Mouse (Mus musculus): Measurements from ENCODE around the gene Nudt19.
"Not testable (repeated sequence)": the region's sequence is repeated elsewhere in the genome, so short reads cannot be mapped to it uniquely, and the experiment has no call there.

Gene Nudt19

DNA sequence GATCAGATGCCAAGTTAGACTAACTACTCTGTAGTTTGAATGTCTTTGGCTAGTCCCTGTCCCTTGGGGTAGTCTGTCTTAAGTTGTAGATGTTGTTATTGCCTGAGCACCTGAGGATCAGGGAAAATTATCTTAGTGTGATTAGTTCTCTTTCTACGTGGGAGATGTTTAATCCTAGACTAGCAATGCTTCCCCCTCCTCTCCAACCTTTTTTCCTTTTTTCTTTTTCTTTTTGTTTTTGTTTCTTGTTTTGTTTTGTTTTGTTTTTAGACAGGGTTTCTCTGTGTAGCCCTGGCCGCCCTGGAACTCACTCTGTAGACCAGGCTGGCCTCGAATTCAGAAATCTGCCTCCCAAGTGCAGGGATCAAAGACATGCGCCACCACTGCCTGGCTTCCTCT lies at the start of gene Nudt19:
Gene Nudt19, minus strand, starts transcription at position 100 of the 399 bp plus-strand sequence.
- DNase-seq (ENCODE audit: low read depth, low spot score), result no peak

GRCm38 (mm10) chr7:35602766-35603165 lies 46.7 kb upstream of the Nudt19 start:
- DNase-seq (ENCODE audit: low read depth, low spot score), result no peak

DNA sequence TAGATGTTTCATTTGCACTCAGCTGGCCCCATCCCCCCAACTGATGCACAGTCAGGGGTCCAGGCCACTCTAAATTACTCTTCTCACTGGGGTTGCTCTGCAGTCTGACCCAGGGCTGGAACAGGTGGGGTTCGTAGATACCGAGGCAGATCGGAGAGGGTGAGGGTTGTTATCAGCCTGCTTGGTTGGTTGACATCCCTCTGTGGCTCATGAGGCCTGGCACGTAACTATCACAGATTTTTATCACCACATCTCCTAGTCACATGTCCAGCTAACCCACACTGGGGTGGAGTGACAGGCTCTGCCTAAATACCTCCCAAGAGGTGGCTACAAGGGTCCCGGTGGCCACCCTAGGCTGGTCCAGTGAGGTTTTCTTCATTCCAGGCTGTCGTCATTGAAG lies 45.0 kb upstream of the Nudt19 start:
- no peak for DNase-seq (ENCODE audit: low read depth, low spot score)

DNA sequence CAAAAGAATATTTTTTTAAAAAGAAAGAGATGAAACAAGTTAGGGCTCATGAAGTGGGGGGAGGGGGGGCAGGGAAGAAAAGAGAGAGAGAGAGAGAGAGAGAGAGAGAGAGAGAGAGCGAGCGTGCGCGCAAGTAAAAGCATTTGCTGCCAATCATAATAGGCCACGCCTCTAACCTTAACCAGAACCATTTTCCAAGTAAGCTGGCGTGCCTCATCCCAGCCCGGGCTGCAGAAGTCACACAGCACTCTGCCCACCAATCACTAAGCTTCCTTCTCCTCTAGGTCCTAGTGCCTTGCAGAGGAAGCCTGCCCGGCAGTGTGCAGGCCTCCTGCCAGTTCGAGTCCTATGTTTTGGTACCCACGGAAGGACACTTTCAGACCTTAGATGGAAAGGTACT lies 43.9 kb upstream of the Nudt19 start:
- DNase-seq (ENCODE audit: low read depth, low spot score), result peak; percentile 52

DNA sequence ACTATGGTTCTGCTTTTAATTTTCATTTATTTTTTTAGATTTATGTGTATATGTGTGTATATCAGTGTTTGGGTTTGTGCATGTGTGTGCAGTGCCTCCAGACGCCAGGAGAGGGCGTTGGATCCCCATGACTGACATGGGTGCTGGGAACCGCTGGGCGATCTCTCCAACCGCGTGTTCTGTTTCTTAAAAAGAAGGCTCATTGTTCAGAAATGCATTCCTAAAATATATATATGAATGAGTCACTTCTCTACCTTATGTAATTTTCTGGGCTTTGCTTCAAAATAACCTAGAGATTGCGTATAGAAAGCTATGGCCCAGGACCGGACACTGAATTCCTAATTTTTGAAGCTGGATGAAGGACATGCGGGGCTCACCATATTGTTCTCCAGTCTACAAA lies 43.4 kb upstream of the Nudt19 start:
- DNase-seq (ENCODE audit: low read depth, low spot score), result peak; percentile 72

DNA sequence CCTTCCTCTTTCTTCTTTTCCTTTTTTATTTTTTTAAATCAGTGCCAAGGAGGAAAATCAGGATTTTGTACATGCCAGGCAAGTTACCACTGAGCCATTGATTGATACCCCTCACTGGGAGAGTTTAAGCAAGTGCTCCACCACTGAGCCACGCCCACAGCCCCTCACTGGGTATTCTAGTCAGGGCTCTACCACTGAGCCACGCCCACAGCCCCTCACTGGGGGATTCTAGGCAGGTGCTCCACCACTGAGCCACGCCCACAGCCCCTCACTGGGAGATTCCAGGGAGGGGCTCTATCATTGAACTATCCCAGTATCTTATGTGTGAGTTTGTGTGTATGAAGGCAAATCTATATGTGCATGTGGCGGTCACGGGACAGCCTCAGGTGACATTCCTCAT lies 38.2 kb upstream of the Nudt19 start:
- DNase-seq (ENCODE audit: low read depth, low spot score), result peak; percentile 59

GRCm38 (mm10) chr7:35590731-35591191 lies 34.7 kb upstream of the Nudt19 start:
- DNase-seq (ENCODE audit: low read depth, low spot score), result no peak

DNA sequence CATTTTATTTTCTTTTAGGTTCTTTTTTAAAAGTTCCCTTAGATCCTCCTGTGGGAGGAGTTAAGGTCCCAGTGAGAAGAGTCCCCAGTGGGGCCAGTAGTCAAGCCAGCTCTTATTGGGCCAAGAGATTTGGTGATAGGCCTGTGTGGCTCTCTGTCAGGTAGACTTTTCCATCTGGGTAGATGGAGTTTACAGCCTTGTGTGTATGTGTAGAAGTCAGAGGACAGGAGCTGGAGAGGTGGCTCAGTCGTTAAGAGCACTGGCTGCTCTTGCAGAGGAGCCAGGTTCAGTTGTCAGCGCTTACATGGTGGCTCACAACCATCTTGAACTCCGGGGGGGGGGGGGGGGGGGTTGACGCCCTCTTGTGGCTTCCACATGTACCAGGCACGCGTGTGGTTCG lies 33.4 kb upstream of the Nudt19 start:
- DNase-seq (ENCODE audit: low read depth, low spot score), result no peak

DNA sequence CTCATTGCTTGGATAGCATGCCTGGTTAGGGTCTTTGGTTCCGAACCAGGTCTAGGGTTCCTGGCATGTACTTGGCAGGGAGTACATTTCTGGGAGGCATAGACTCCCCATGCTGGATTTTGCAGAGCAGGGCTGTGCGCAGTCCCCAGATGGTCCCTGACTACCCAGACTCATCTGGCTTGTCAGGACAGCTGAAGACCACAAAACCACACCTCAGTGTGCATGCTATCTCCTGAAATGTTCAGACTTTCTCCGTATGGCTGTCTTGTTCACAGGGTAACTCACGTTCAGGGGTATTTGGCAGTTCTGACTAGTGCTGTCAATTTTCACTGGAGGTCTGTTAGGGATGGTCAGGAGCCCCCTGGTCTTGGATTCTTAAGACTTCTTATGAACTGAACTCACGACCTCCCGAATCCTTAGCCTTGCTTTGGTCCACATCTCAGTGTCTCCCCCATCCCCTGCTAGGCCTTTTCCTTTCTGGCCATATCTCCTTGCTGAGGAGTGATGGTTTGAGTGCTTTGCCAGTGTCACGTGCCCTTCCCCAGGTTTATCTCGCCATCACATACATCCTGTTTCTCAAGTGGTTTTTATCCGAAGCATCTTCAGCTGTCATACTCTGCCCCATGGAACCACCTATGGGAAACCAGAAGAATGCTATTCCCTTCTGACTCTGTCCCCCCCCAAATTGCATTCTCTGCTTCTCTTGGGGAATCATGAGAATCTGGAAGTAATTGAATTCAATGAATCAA lies 32.8 kb upstream of the Nudt19 start:
- DNase-seq (ENCODE audit: low read depth, low spot score), result no peak

- no peak for DNase-seq (ENCODE audit: low read depth, low spot score)
Observed at GRCm38 (mm10) chr7:35587728-35588127, 31.6 kb upstream of the Nudt19 start.

- DNase-seq (ENCODE audit: low read depth, low spot score), result no peak
Observed at GRCm38 (mm10) chr7:35586906-35587445, 30.9 kb upstream of the Nudt19 start.

GRCm38 (mm10) chr7:35586055-35586905 lies 30.2 kb upstream of the Nudt19 start, which contains the start of gene Ankrd27:
TSS of gene Ankrd27 (plus strand) at chr7:35586244.
- peak; percentile 98 for DNase-seq (ENCODE audit: low read depth, low spot score)

DNA sequence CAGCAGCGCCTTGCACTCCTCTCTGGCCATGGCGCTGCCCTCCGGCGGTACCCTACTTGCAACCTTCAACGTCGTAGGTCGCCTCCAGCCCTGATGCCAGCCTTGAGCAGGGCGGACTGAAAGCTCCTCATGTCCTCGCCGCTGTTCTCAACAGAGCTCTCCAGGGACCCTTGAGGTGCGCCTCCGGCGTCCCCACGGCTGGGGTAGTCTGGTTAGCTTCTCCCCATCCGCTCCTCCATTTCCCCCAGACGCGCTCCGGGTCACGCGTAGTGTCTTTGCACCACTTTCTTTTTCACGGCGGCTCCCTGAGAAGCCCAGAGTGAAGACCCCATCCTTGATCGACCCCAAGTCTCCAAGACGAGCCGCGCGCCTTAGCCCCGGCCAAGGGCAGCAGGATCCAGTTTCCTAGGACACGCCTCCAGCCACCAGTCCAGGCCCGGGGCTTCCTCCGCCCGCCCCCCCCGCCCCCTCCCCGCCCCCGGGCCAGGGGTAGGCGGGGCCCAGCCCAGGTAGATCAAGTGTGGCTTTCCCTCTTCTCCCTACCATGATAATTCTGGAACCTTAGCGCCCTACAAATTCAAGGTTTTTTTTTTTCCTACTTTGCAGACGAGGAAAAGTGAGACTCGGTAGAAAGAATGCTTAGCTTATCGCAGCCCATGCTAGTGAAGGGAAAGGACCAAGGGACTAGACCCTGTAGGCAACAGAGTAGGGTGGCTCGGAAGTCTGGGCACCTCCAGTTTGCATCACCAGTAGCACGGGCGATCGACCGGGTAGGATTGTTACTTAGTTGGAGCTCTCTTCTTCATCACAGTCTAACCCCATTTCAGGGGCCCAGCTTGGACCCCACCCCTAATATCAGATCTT lies 29.3 kb upstream of the Nudt19 start, which contains the start of gene Rgs9bp:
Gene Rgs9bp, minus strand, starts transcription at position 392 of the 864 bp plus-strand sequence.
- DNase-seq (ENCODE audit: low read depth, low spot score), result peak; percentile 89

GRCm38 (mm10) chr7:35584786-35585190 lies 28.7 kb upstream of the Nudt19 start:
- peak; percentile 75 for DNase-seq (ENCODE audit: low read depth, low spot score)

DNA sequence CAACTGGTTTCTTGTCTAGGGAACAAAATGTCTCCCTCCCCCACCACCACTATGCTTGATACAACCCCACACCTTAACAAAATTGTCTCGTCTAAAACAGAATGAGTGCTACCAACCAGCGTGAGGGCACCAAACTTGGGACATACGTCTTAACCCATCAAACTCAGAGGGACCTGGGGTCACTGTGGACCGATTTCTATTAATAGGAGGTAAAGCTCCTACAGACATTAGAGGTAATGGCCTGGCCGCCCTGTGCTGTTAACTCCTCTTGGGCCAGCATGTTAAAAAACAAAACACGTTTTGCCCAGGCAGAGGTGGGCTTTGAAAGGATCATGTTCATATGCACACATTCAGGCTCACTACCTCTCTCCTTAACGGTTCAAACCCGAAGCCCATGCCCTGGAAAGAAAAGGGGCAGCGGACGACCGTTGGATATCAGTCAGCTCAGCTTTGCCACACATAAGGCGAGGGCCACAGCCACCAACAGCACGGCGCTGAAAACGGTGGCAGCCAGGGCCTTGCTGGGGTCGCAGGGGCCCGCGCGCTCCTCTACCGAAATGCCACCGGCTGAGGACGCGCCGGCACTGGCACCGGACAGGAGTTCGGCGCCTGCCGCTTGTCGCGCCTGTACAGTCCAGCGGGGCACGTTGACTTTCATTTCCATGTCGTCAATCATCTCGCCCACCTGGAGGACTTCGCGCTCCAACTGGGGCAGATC lies 28.1 kb upstream of the Nudt19 start:
- DNase-seq (ENCODE audit: low read depth, low spot score), result no peak

DNA sequence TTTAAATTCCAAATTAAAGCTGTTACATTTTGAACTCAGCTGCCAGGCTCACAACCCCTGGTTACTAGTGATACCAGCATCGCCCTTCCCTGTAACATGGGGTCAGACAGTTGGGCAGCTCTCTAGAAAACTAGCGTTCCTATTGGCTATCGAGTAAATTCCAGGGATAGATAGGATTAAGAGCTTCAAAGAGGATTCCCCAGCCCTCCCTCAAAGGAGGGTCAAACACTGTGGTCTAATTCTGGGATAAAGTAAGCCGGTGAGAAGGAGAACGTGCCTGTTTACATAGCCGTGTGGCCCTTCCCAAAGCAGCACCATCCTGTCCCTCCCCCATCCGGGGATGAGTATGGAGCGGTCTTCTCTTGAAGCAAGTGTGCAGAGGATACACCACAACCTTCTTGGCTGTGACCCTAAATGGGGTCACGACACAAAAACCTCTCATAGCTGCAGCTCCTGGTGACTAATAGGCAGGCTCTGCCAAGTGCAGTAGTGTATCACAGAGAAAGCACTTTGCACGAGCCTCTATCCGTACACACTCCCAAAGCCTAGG lies 27.4 kb upstream of the Nudt19 start:
- peak; percentile 18 for DNase-seq (ENCODE audit: low read depth, low spot score)

DNA sequence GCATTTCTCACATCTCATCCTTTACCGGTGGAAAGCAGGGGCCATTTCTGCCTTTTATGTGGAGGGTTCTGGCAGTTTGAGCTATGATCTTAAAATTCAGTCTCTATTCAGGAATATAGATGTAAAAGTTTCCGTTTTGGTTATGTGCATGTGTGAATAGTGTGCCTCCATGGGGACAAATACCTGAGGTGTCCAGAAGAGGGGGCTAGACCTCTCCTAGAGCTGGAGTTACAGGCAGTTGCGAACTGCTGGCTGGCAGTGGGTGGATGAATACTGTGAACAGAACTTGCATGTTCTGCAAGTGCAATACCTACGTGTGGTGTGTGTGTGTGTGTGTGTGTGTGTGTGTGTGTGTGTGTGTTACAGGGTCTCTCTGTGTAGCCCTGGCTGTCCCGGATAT lies 26.6 kb upstream of the Nudt19 start:
- peak; percentile 74 for DNase-seq (ENCODE audit: low read depth, low spot score)

GRCm38 (mm10) chr7:35579849-35580248 lies 23.7 kb upstream of the Nudt19 start:
- DNase-seq (ENCODE audit: low read depth, low spot score), result peak; percentile 89

GRCm38 (mm10) chr7:35570883-35571282 lies 14.8 kb upstream of the Nudt19 start:
- peak; percentile 23 for DNase-seq (ENCODE audit: low read depth, low spot score)

DNA sequence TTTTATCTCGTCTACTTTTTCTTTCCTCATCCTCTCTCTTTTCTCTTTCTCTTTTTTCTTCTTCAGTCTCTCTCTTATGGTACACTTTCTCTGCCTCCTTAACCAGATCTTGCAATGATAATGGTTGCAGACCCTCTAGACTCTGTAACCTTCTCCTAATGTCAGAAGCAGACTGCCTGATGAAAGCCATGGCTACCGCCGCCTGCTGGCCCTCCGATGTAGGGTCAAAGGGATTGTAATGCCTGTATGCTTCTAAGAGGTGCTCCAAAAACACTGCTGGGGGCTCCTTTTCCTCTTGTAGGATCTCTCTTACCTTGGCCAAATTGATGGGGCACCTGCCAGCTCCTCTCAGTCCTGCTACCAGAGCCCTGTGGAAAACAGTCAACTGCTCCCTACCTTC lies 13.6 kb upstream of the Nudt19 start:
- DNase-seq (ENCODE audit: low read depth, low spot score), result not testable (repeated sequence)

Measured in ZHBTc4 (cell line).